ENCODE assay signal across 25 mouse cellular contexts in the genomic region with DNA sequence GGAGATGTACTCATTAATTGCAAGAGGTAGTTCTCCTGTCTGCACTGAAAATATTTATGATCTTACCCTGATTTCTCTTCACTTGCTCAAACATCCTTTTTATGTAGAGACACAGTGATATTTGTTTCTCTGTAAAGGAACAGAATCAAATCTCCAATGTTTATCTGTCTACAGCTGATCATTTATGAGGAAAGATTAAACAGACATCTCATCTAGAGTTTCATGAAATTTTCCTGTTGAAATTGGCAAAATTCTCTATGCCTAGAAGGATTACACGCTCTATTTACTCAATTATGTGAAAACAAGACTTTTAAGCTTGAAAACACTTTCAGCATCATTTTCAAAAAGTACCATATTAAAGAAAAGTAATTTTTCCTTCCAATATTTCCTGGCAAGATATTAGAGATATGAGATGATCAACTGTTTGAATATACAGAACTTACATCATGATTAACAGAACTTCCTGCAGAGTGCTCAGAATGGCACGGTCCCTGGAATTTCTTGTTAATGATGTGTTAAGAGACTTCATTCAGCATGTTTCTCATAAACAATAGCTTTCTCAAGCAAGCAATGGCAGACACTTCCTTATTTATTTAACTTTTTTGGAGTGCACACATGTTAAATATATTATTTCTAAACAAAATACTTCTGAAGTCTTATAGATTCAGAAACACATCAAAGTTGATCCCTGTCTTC.
"Had no signal": no experiment of that assay in that cellular context is flagged by ENCODE, and none has a peak within 500 bp of the region (broad histone marks: within the 10 kb centered on the region; RNA-seq: fewer than 3 reads in every experiment).

No protein-coding gene starts in this region.

- H3K4me2 ChIP-seq: heart, embryonic 11.5 days; heart, embryonic 13.5 days; heart, embryonic 15.5 days; hindbrain, embryonic 13.5 days; hindbrain, embryonic 15.5 days; kidney, embryonic 15.5 days; limb, embryonic 13.5 days; limb, embryonic 15.5 days had no signal

- H3K9me3 ChIP-seq: heart, embryonic 13.5 days; heart, embryonic 15.5 days; hindbrain, embryonic 13.5 days; hindbrain, embryonic 15.5 days; kidney, embryonic 15.5 days; limb, embryonic 13.5 days; limb, embryonic 15.5 days had no signal

- H3K27me3 ChIP-seq: heart, embryonic 13.5 days; heart, embryonic 15.5 days; hindbrain, embryonic 13.5 days; hindbrain, embryonic 15.5 days; kidney, embryonic 15.5 days; limb, embryonic 13.5 days; limb, embryonic 15.5 days had no signal

- H3K4me1 ChIP-seq: heart, embryonic 13.5 days; heart, embryonic 15.5 days; hindbrain, embryonic 13.5 days; hindbrain, embryonic 15.5 days; kidney, embryonic 15.5 days; limb, embryonic 13.5 days; limb, embryonic 15.5 days had no signal

- ATAC-seq: hindbrain, postnatal 0 days; intestine, embryonic 16.5 days had no signal

- H3K27ac ChIP-seq: heart, adult 2 months; heart, embryonic 13.5 days; heart, embryonic 15.5 days; hindbrain, embryonic 13.5 days; hindbrain, embryonic 15.5 days; hindbrain, postnatal 0 days; kidney, embryonic 15.5 days; kidney, postnatal 0 days; limb, embryonic 13.5 days; limb, embryonic 15.5 days had no signal

- DNase-seq: gastrocnemius, postnatal 14 days; gastrocnemius, postnatal 36 days; heart, adult 11 months; heart, adult 2 months; heart, postnatal 14 days; heart, postnatal 36 days; kidney, adult 11 months; kidney, adult 2 months; kidney, adult 9 months; kidney, postnatal 14 days; kidney, postnatal 36 days; layer of hippocampus, adult 9-11 months; layer of hippocampus, postnatal 36 days; left cerebral cortex, postnatal 4 days had no signal

- H3K36me3 ChIP-seq: heart, embryonic 13.5 days; heart, embryonic 15.5 days; hindbrain, embryonic 13.5 days; hindbrain, embryonic 15.5 days; kidney, embryonic 15.5 days; limb, embryonic 13.5 days; limb, embryonic 15.5 days had no signal

- H3K9ac ChIP-seq: heart, embryonic 13.5 days; heart, embryonic 15.5 days; hindbrain, embryonic 13.5 days; hindbrain, embryonic 15.5 days; kidney, embryonic 15.5 days; limb, embryonic 13.5 days; limb, embryonic 15.5 days had no signal

- H3K4me3 ChIP-seq: heart, adult 2 months; heart, embryonic 13.5 days; heart, embryonic 15.5 days; hindbrain, embryonic 13.5 days; hindbrain, embryonic 15.5 days; kidney, embryonic 15.5 days; limb, embryonic 13.5 days; limb, embryonic 15.5 days had no signal
